Mouse (Mus musculus) limb, embryonic 14.5 days (tissue): ENCODE results near the gene Vmac. TPM values are rescaled to one million over a fixed set of nuclear protein-coding genes. Genes with fewer than 3 reads are reported as not detected.

ENCODE experiments used
- ATAC-seq: fragments of 200-750 bp; cut with Nextera tagmentation; 2 replicates; pipeline ENCODE4 v1.8.0; 2017; ENCODE audit warnings: low read depth, moderate number of reproducible peaks, moderate TSS enrichment; ENCODE audit not compliant: low FRiP score
- DNase-seq: peaks from one replicate; pipeline ENCODE4 v3.0.0-alpha.2; 2015; ENCODE audit warnings: low spot score
- H3K27ac ChIP-seq: fragments of 300-500 bp; sonication (generic); replicated peaks from 2 replicates; pipeline ENCODE4 v1.5.1; 2014; ENCODE audit warnings: low read depth, mild to moderate bottlenecking, low read length, moderate library complexity, mixed read lengths
- H3K27me3 ChIP-seq: fragments of 300-500 bp; sonication (generic); 2 replicates; pipeline ENCODE4 v1.6.1; 2014; ENCODE audit warnings: low read length, mixed read lengths; ENCODE audit not compliant: control insufficient read depth, insufficient read depth
- H3K36me3 ChIP-seq: fragments of 300-500 bp; sonication (generic); 2 replicates; pipeline ENCODE4 v1.6.1; 2014; ENCODE audit warnings: mild to moderate bottlenecking, low read length, moderate library complexity, mixed read lengths; ENCODE audit not compliant: control insufficient read depth, insufficient read depth
- H3K4me1 ChIP-seq: fragments of 300-500 bp; sonication (generic); 2 replicates; pipeline ENCODE4 v1.6.1; 2014; ENCODE audit warnings: antibody characterized with exemption, low read length, mixed read lengths; ENCODE audit not compliant: control insufficient read depth, insufficient read depth
- H3K4me2 ChIP-seq: fragments of 300-500 bp; sonication (generic); replicated peaks from 2 replicates; pipeline ENCODE4 v1.6.1; 2014; ENCODE audit warnings: low read depth, mild to moderate bottlenecking, low read length, moderate library complexity; ENCODE audit not compliant: severe bottlenecking
- H3K4me3 ChIP-seq: fragments of 300-500 bp; sonication (generic); replicated peaks from 2 replicates; pipeline ENCODE4 v1.5.1; 2014; ENCODE audit warnings: low read length
- H3K9ac ChIP-seq: fragments of 300-500 bp; sonication (generic); 2 replicates; pipeline ENCODE4 v1.6.1; 2014; ENCODE audit warnings: mild to moderate bottlenecking, low read depth, low read length, moderate library complexity; ENCODE audit not compliant: severe bottlenecking
- H3K9me3 ChIP-seq: fragments of 300-500 bp; sonication (generic); 2 replicates; pipeline ENCODE4 v1.6.1; 2016; ENCODE audit warnings: low read length; ENCODE audit not compliant: control insufficient read depth
- POLR2A ChIP-seq: fragments of 200-500 bp; IDR thresholded peaks from 2 replicates; pipeline ENCODE4 v1.8.0; 2012; ENCODE audit warnings: inconsistent platforms, mild to moderate bottlenecking, moderate library complexity, borderline replicate concordance; ENCODE audit not compliant: insufficient read depth, insufficient read length; ENCODE audit errors: extremely low read depth
- WGBS: fragments of 180-500 bp; shearing (Covaris S2); extraction: QIAGEN DNeasy Blood & Tissue Kit; methylation state at CpG from one replicate; pipeline ENCODE4 v1.1.7; 2014; 5-methylcytosine and 5-hydroxymethylcytosine counted together
- polyA plus RNA-seq, 2 experiments: library from polyadenylated mRNA; depleted of rRNA in 1 of 2; stranded (reverse) in 1 of 2; unstranded in 1 of 2; fragments of >200 nt; fragmentation: Nextera tagmentation in 1 of 2; extraction: Ambion mirVana in 1 of 2; gene quantifications; 2 replicates each; pipeline versions ENCODE4 v1.2.1 to v1.2.3; 2012 to 2014

Gene Vmac
- polyA plus RNA-seq (2012; rRNA removed): 23.4 and 24.1 TPM in 2 replicates
- polyA plus RNA-seq (2014; fragmentation: Nextera tagmentation; extraction: Ambion mirVana): 24.1 and 25.0 TPM in 2 replicates

- DNase-seq: peak; percentile 99
- Histone ChIP-seq H3K4me2 (peak within 1 kb of the TSS; percentile 65), H3K4me3 (peak within 1 kb of the TSS; percentile 53), H3K9me3 (no peaks in the 10 kb centered on the region), H3K4me1 (peaks cover 24% of the 10 kb centered on the region), H3K9ac (peak within 1 kb of the TSS; percentile 71), H3K36me3 (peaks cover 30% of the 10 kb centered on the region), H3K27me3 (no peaks in the 10 kb centered on the region), H3K27ac (peak within 1 kb of the TSS; percentile 81)
- peak; percentile 72 for ATAC-seq
- peak; percentile 56; the same call in 1 of the 2 replicates for TF ChIP-seq POLR2A
- 1% methylated on average over 59 of the region's 59 CpGs for WGBS
Measured at GRCm38 (mm10) chr17:56717363-56718058, at the start of gene Vmac, which contains the start of gene Ndufa11. Gene Vmac, minus strand, starts transcription at chr17:56718022. Gene Ndufa11, plus strand, starts transcription at chr17:56717767.

DNA sequence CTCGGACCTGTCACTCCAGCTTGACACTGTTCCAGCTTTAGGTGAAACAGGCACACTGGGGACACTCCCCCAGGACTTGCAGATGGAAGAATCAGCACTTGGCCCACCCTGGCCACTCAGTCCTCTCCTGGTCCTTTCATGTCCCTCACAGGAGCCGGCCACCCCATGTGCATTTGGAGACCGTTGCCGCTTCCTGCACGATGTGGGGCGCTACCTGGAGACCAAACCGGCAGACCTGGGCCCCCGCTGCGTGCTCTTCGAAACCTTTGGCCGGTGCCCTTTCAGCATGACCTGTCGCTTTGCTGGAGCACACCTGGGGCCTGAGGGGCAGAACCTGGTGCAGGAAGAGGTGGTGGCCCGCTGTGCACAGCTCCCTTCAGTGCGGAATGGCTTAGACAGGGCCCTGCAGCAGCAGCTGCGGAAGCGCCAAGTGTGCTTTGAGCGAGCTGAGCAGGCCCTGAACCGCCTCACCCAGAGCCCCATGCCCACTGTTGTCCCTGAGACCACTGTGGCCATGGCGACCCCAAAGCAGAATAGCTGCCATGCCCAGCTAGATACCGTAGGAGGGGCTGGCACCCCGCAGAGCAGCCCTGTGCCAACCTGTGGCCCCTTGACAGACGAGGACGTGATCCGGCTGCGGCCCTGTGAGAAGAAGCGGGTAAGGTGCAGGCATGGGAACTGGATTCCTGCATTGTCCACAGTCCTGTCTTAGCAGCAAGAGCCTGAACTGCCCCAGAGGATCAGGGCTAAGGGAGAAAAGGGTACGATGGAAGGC, 49.0 kb upstream of the Vmac start:
- H3K4me3 ChIP-seq: no peak overlapping the region
- DNase-seq (no peak), ATAC-seq (no peak)
- H3K4me1 ChIP-seq: peaks cover 15% of the 10 kb centered on the region
- no peaks in the 10 kb centered on the region for H3K27me3 ChIP-seq
- H3K9ac ChIP-seq: no peak overlapping the region
- H3K27ac ChIP-seq: no peak overlapping the region
- WGBS: 91% methylated on average over 27 of the region's 27 CpGs
- H3K9me3 ChIP-seq: no peaks in the 10 kb centered on the region
- H3K36me3 ChIP-seq: peaks cover 47% of the 10 kb centered on the region
- no peak for TF ChIP-seq POLR2A
- H3K4me2 ChIP-seq: no peak overlapping the region

DNA sequence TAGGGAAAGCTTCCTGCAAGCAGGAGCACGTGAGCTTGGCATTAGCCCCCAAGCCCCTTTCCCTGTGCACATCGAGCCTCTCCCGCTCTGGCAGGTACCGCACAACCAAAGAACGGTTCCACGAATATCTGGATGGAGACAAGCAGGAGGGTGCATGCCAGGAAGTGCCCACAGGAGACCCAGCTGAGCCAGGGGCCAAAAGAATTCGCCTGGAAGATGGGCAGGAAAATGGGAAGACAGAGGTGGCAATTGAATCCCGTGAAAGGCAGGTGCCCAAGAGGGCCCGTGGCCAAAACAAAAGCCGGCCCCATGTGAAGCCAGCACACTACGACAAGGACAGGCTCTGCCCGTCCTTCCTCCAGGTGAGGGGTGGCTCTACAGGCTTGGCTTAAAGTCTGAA, 47.6 kb upstream of the Vmac start:
- Histone ChIP-seq H3K9ac (peak overlapping the region; percentile 80), H3K4me1 (peaks cover 15% of the 10 kb centered on the region), H3K9me3 (no peaks in the 10 kb centered on the region), H3K4me3 (peak overlapping the region; percentile 87), H3K4me2 (peak overlapping the region; percentile 73), H3K27me3 (no peaks in the 10 kb centered on the region), H3K36me3 (peaks cover 40% of the 10 kb centered on the region), H3K27ac (peak overlapping the region; percentile 94; the same call in 1 of the 2 replicates)
- no peak for DNase-seq
- TF ChIP-seq POLR2A: no peak
- no peak for ATAC-seq
- 60% methylated on average over 12 of the region's 12 CpGs for WGBS

DNA sequence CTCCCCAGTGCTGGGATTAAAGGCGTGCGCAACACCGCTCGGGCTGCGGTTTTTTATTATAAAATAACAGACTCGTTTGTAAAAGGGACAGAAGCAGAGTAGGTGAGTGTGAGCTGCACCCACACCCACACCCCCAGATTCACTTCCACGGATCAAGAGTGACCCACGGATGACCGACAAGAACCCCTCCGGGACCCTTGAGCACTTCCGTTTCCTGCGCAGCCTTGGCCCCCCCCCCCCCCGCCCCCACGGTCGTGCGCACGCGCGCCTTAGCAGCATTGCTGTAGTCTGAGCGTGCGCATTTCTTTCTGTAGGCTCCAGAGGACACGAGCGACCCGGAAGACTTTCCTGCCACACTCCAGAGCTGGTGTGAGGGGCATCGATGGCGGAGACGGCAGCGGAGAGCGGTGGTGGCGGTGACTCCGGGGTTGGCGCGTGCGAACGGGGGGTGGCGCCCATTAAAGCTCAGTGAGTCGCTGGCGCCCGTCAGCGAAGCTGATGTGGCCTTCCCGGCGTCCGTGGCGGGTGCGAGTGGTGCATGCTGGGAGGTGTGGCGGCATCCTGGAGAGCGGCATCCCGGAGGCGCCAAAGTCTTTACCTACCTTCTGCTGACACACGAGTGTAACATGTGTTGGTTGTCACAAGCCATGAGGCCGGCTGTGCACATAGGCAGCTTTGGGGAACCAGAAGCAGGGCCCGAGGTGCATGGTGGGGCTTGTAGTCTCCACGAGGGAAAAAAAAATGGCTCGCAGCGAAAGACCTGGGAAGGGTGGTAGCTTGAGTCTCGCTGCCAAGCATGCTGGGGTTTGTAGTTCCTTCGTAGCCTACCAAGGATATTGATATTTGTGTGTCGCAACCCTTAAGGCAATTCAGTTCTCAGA, 46.9 kb upstream of the Vmac start, which contains the start of gene Dus3l:
Dus3l (plus strand) TSS at position 284 of the 881 bp plus-strand sequence.
- Histone ChIP-seq H3K9ac (peak within 1 kb of the TSS; percentile 80), H3K36me3 (peaks cover 33% of the 10 kb centered on the region), H3K4me2 (peak within 1 kb of the TSS; percentile 73), H3K4me3 (peak within 1 kb of the TSS; percentile 87), H3K4me1 (peaks cover 15% of the 10 kb centered on the region), H3K27ac (peak within 1 kb of the TSS; percentile 94), H3K9me3 (no peaks in the 10 kb centered on the region), H3K27me3 (no peaks in the 10 kb centered on the region)
- DNase-seq (peak; percentile 94), ATAC-seq (peak; percentile 87)
- peak; percentile 42; the same call in 1 of the 2 replicates for TF ChIP-seq POLR2A
- WGBS: 2% methylated on average over 55 of the region's 58 CpGs
